Mouse (Mus musculus): ENCODE results near the gene 9330182L06Rik.

9330182L06Rik gene

DNA sequence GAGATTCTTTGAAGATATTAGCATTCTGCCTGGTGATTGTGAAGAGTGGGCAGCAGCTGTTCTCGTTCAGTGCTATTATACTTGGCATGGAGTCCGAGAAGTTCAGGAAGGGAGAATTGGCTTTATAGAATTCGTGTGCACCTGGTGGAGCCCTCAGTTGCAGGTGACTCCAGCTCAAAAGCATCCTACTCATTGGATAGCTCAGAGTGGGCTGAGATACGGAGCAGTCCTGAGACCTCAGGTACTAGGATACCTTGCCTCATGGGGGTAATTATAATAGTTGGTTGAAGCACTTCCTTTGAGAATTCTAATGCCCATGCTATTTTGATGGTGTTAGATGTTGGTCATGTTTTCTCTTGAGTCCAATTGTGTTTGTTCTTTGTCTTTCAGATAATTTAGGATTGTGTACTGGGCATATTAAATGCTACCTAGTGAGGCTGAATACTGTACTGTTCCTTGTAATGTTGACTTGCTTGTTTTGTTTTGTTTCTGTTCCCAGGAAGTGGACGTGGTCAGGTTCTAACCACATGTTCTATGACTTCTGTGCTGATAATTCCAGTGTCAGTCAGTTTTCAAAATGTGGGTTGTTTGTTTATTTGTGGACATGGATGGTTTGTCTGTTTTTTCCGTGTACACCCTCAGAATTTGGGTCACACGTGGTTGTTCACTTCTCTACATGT lies 96.2 kb downstream of the 9330182L06Rik start:
- DNase-seq (ENCODE audit: low spot score): no peak

GRCm38 (mm10) chr5:9364937-9365336 lies 99.0 kb downstream of the 9330182L06Rik start:
- no peak for DNase-seq (ENCODE audit: low spot score)

DNA sequence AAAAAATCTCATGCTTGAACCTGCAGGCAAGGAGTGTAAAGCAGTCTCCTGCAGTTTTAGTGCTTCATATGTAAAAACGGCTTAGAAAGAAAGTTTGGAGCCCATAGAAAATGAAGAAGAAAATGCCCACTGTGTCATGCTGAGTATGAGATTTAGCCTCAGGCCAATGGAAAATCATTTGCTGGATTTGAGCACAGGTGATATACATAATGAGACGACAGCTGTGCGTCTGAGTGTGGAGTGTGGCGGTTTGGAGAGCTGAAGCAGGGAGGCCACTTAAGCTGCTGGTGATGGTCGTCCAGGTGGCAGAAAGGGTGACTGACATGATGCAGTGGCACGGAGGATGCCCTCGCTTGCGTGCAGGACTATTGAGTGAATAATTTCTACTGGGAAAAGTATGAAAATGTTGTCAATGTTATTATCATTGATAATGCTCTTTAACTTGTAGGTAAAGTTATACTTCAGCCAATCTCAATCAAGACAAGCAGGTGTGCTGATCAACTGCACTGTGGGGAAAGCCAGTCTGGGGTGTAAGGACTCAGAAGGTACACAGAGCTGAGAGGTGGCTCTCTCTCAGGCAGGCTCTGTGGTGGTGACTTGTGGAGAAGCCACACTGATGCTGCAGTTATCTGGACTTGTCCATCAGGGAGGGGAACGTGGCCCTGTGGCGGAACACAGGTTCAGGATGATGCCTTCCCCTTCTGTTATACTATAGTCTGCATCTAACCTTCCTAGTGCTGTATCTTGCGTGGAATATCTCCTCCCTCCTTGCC lies 102.2 kb downstream of the 9330182L06Rik start:
- no peak for DNase-seq (ENCODE audit: low spot score)

- no peak for DNase-seq (ENCODE audit: low spot score)
These were observed 105.2 kb downstream of the 9330182L06Rik start for GRCm38 (mm10) chr5:9371127-9371526.

DNA sequence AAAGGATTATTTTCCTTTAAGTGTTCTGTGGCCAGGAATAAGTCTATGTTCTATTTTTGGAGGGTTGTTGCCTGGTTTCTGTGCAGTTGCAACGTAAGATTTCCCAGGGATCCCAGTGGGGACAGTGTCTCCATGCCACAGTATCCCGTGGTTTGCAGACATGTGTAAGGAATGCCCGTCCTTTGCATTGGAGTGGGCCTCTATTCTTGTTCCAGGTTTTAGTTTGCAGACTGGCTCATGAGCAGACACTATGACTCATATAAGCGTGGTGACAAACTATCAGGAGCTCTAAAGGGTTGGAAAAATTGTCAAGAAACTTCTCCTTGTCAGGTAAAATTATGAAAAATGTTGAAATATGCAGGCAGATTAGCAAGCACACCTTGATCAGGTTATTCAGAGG lies 107.4 kb downstream of the 9330182L06Rik start:
- no peak for DNase-seq (ENCODE audit: low spot score)

- DNase-seq (ENCODE audit: low spot score): no peak
These were observed 124.0 kb downstream of the 9330182L06Rik start for GRCm38 (mm10) chr5:9389968-9390367.

DNA sequence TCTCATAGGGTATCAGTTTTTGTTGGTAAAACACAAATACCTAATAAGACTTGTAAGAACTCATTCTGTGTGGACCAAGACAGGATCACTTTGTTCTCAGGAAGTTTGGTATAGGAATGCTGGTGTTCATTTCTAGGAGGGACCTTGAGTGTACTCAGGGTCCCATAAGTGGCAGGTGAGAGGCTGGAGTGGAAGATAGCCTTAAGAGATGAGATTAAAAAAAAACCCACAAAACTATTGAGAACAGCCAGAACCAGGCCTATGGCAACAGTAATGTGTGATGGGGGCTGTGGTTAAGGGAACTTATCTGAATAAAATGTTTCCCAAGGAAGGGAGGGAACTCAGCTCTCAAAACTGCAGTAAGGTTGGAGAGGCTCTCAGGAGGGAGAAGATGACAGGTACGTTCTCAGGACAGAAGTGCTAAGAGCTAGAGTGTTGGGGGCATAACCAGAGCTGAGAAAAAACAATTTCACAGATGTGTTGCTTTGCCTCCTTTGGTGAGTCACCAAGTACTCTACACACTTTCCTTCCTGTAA lies 126.0 kb downstream of the 9330182L06Rik start:
- DNase-seq (ENCODE audit: low spot score): no peak

- no peak for DNase-seq (ENCODE audit: low spot score)
These were observed 151.2 kb downstream of the 9330182L06Rik start for GRCm38 (mm10) chr5:9417098-9417497.

DNA sequence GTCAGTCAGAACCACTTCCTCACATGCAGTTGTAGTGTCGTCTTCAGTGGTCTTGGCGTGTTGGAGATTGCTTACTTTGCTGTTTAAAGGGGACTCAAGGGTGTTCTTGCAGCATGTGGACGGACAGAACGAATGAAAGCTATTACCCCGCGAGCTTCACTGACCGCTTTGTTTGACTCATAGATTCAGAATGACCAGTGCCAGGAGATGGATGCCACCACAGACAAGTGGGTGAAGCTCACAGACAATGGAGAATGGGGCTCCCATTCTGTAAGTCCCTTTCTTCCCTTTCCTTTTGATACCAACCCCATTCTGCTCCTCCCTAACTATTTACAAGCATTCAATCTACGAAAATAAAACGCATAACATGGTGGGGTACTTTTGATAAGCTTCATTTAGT lies 151.9 kb downstream of the 9330182L06Rik start:
- DNase-seq (ENCODE audit: low spot score): no peak

- no peak for DNase-seq (ENCODE audit: low spot score)
These were observed 154.0 kb downstream of the 9330182L06Rik start for GRCm38 (mm10) chr5:9419964-9420363.

GRCm38 (mm10) chr5:9424464-9424863 lies 158.5 kb downstream of the 9330182L06Rik start:
- DNase-seq (ENCODE audit: low spot score): no peak

- DNase-seq (ENCODE audit: low spot score): no peak
These were observed 161.2 kb downstream of the 9330182L06Rik start for GRCm38 (mm10) chr5:9427165-9427564.

- DNase-seq (ENCODE audit: low spot score): no peak
These were observed 161.8 kb downstream of the 9330182L06Rik start for GRCm38 (mm10) chr5:9427581-9428241.

DNA sequence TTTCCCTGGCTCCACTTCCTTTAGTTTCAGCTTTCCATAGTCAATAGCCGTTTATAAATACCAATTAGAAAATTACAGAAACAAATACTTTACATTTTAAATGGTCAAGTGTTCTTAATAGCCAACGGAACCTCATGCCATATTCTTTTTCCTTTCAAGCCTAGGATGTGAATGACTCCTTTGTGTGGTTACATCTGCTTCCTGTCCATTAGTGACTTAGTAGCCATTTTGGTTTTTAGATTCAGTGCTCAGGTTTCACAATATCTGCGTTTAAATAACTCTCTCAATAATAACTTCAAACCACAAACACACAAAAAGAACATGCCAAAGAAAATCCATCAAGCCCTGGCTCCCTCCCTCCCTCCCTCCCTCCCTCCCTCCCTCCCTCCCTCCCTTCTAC lies 162.8 kb downstream of the 9330182L06Rik start:
- no peak for DNase-seq (ENCODE audit: low spot score)

- DNase-seq (ENCODE audit: low spot score): peak; percentile 5
These were observed 180.2 kb downstream of the 9330182L06Rik start for GRCm38 (mm10) chr5:9446146-9446545.

- no peak for DNase-seq (ENCODE audit: low spot score)
These were observed 183.0 kb downstream of the 9330182L06Rik start for GRCm38 (mm10) chr5:9448931-9449330.

GRCm38 (mm10) chr5:9449570-9449969 lies 183.7 kb downstream of the 9330182L06Rik start:
- DNase-seq (ENCODE audit: low spot score): no peak

DNA sequence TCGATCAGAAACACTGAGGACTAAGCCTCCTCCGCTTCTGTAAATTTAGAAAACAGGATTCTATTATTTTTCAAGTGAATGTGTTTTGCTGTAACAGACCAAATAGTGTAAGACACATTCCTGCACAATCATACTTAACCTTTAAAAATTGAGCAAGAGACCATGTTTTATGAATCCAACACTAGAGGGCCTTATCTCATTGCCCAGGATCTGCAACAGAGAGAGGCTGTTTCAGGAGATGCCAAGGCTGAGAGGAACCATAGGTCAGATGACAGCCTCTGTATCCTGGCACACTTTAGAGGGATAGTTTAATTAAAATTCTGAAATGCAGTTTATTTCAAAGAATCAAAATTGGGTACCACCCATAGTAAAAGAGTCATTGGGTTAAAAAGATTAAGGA lies 187.4 kb downstream of the 9330182L06Rik start:
- no peak for DNase-seq (ENCODE audit: low spot score)

- DNase-seq (ENCODE audit: low spot score): no peak
These were observed 211.7 kb downstream of the 9330182L06Rik start for GRCm38 (mm10) chr5:9477587-9477986.

- no peak for DNase-seq (ENCODE audit: low spot score)
These were observed 229.5 kb downstream of the 9330182L06Rik start for GRCm38 (mm10) chr5:9495456-9495855.

- no peak for DNase-seq (ENCODE audit: low spot score)
These were observed 231.3 kb downstream of the 9330182L06Rik start for GRCm38 (mm10) chr5:9497235-9497634.

DNA sequence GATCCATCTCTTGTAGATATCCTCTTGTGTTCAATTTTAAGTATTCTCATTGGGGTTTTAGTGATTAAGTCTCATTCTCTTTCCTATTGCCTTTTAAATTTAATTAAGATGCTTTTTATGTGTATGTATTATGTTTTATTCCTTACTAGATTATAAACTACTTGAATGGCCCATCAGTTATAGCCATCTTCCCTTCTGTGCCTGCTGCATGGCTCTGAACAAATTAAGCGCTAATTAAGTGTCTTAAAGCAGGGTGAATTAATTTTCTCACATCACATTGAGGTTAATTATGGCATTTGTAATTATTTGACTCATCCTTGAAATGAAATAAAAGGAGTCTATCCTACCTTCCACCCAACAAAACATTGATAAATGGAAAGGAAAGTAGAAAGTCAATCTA lies 245.1 kb downstream of the 9330182L06Rik start:
- no peak for DNase-seq (ENCODE audit: low spot score)

GRCm38 (mm10) chr5:9525507-9525906 lies 259.6 kb downstream of the 9330182L06Rik start:
- no peak for DNase-seq (ENCODE audit: low spot score)

Data from yolk sac, embryonic 10.5 days (tissue).